Mouse (Mus musculus): ENCODE results near the gene Akr1c19. TPM values are rescaled to one million over a fixed set of nuclear protein-coding genes. Genes with fewer than 3 reads are reported as not detected.
"Not testable (repeated sequence)": the region's sequence is repeated elsewhere in the genome, so short reads cannot be mapped to it uniquely, and the experiment has no call there.

Gene Akr1c19
- polyA plus RNA-seq (2016; fragmentation: Nextera tagmentation; extraction: Ambion mirVana) = 0.26 and 0.61 TPM in 2 replicates

GRCm38 (mm10) chr13:4228441-4228840 is at the start of gene Akr1c19:
TSS of gene Akr1c19 (plus strand) at chr13:4228700.
- no peak within 1 kb of the TSS for H3K4me3 ChIP-seq (replicated peaks)
- H3K4me1 ChIP-seq (replicated peaks) = no peaks in the 10 kb centered on the region
- no peak within 1 kb of the TSS for H3K27ac ChIP-seq
- H3K27me3 ChIP-seq = no peaks in the 10 kb centered on the region
- no peak within 1 kb of the TSS for H3K9ac ChIP-seq (replicated peaks)
- WGBS = 75% methylated on average over 1 of the region's 1 CpGs
- H3K4me2 ChIP-seq = no peak within 1 kb of the TSS
- H3K36me3 ChIP-seq = no peaks in the 10 kb centered on the region
- no peaks in the 10 kb centered on the region for H3K9me3 ChIP-seq
- no peak for ATAC-seq (ENCODE audit: insufficient number of reproducible peaks, insufficient read depth, low FRiP score, low TSS enrichment, low read depth)

GRCm38 (mm10) chr13:4181321-4181720 is 47.2 kb upstream of the Akr1c19 start:
- not testable (repeated sequence) for H3K9ac ChIP-seq (replicated peaks); H3K27me3 ChIP-seq; H3K36me3 ChIP-seq; H3K4me1 ChIP-seq (replicated peaks); ATAC-seq (ENCODE audit: insufficient number of reproducible peaks, insufficient read depth, low FRiP score, low TSS enrichment, low read depth); H3K4me2 ChIP-seq; H3K27ac ChIP-seq; H3K4me3 ChIP-seq (replicated peaks)
- 91% methylated on average over 4 of the region's 4 CpGs for WGBS
- peaks cover 12% of the 10 kb centered on the region; the same call in 1 of the 2 replicates for H3K9me3 ChIP-seq

- H3K36me3 ChIP-seq = no peaks in the 10 kb centered on the region
- H3K4me3 ChIP-seq (replicated peaks) = no peak overlapping the region
- no peak overlapping the region for H3K4me2 ChIP-seq
- no peak overlapping the region for H3K27ac ChIP-seq
- peaks cover 12% of the 10 kb centered on the region; the same call in 1 of the 2 replicates for H3K9me3 ChIP-seq
- no peak overlapping the region for H3K9ac ChIP-seq (replicated peaks)
- 70% methylated on average over 9 of the region's 9 CpGs for WGBS
- no peaks in the 10 kb centered on the region for H3K27me3 ChIP-seq
- H3K4me1 ChIP-seq (replicated peaks) = no peaks in the 10 kb centered on the region
- ATAC-seq (ENCODE audit: insufficient number of reproducible peaks, insufficient read depth, low FRiP score, low TSS enrichment, low read depth) = no peak
Observed at GRCm38 (mm10) chr13:4183116-4183515, 45.4 kb upstream of the Akr1c19 start.

- WGBS = 54% methylated on average over 7 of the region's 7 CpGs
- not testable (repeated sequence) for H3K4me1 ChIP-seq (replicated peaks); H3K4me2 ChIP-seq; ATAC-seq (ENCODE audit: insufficient number of reproducible peaks, insufficient read depth, low FRiP score, low TSS enrichment, low read depth); H3K27ac ChIP-seq; H3K9me3 ChIP-seq; H3K9ac ChIP-seq (replicated peaks); H3K4me3 ChIP-seq (replicated peaks); H3K36me3 ChIP-seq; H3K27me3 ChIP-seq
Observed at GRCm38 (mm10) chr13:4186641-4187411, 41.7 kb upstream of the Akr1c19 start.

GRCm38 (mm10) chr13:4188174-4188573 is 40.3 kb upstream of the Akr1c19 start:
- Histone ChIP-seq H3K36me3 (no peaks in the 10 kb centered on the region), H3K4me2 (no peak overlapping the region), H3K9ac (replicated peaks) (no peak overlapping the region), H3K9me3 (no peaks in the 10 kb centered on the region), H3K27me3 (no peaks in the 10 kb centered on the region), H3K4me1 (replicated peaks) (no peaks in the 10 kb centered on the region), H3K4me3 (replicated peaks) (no peak overlapping the region), H3K27ac (no peak overlapping the region)
- 80% methylated on average over 2 of the region's 2 CpGs for WGBS
- ATAC-seq (ENCODE audit: insufficient number of reproducible peaks, insufficient read depth, low FRiP score, low TSS enrichment, low read depth) = no peak

GRCm38 (mm10) chr13:4190904-4191303 is 37.6 kb upstream of the Akr1c19 start, which contains the start of gene Akr1c13:
TSS of gene Akr1c13 (plus strand) at chr13:4191150.
- 61% methylated on average over 3 of the region's 3 CpGs for WGBS
- no peaks in the 10 kb centered on the region for H3K4me1 ChIP-seq (replicated peaks)
- H3K4me3 ChIP-seq (replicated peaks) = no peak within 1 kb of the TSS
- no peaks in the 10 kb centered on the region for H3K9me3 ChIP-seq
- no peak within 1 kb of the TSS for H3K4me2 ChIP-seq
- no peaks in the 10 kb centered on the region for H3K27me3 ChIP-seq
- ATAC-seq (ENCODE audit: insufficient number of reproducible peaks, insufficient read depth, low FRiP score, low TSS enrichment, low read depth) = no peak
- H3K9ac ChIP-seq (replicated peaks) = no peak within 1 kb of the TSS
- no peaks in the 10 kb centered on the region for H3K36me3 ChIP-seq
- no peak within 1 kb of the TSS for H3K27ac ChIP-seq

- H3K27ac ChIP-seq = no peak overlapping the region
- no peak overlapping the region for H3K4me2 ChIP-seq
- no peaks in the 10 kb centered on the region for H3K4me1 ChIP-seq (replicated peaks)
- no peak overlapping the region for H3K9ac ChIP-seq (replicated peaks)
- ATAC-seq (ENCODE audit: insufficient number of reproducible peaks, insufficient read depth, low FRiP score, low TSS enrichment, low read depth) = no peak
- no peaks in the 10 kb centered on the region for H3K36me3 ChIP-seq
- H3K9me3 ChIP-seq = no peaks in the 10 kb centered on the region
- H3K4me3 ChIP-seq (replicated peaks) = no peak overlapping the region
- H3K27me3 ChIP-seq = no peaks in the 10 kb centered on the region
- WGBS = 81% methylated on average over 3 of the region's 3 CpGs
Observed at GRCm38 (mm10) chr13:4192511-4192910, 36.0 kb upstream of the Akr1c19 start.

GRCm38 (mm10) chr13:4206147-4206903 is 22.2 kb upstream of the Akr1c19 start:
- Histone ChIP-seq H3K9me3 (no peaks in the 10 kb centered on the region), H3K27me3 (no peaks in the 10 kb centered on the region), H3K27ac (no peak overlapping the region), H3K4me1 (replicated peaks) (no peaks in the 10 kb centered on the region), H3K4me3 (replicated peaks) (no peak overlapping the region), H3K4me2 (no peak overlapping the region), H3K36me3 (no peaks in the 10 kb centered on the region), H3K9ac (replicated peaks) (no peak overlapping the region)
- WGBS = 29% methylated on average over 1 of the region's 1 CpGs
- ATAC-seq (ENCODE audit: insufficient number of reproducible peaks, insufficient read depth, low FRiP score, low TSS enrichment, low read depth) = no peak

- Histone ChIP-seq H3K36me3 (no peaks in the 10 kb centered on the region), H3K4me3 (replicated peaks) (no peak overlapping the region), H3K4me1 (replicated peaks) (no peaks in the 10 kb centered on the region), H3K9me3 (no peaks in the 10 kb centered on the region), H3K27me3 (no peaks in the 10 kb centered on the region), H3K4me2 (no peak overlapping the region), H3K27ac (no peak overlapping the region), H3K9ac (replicated peaks) (no peak overlapping the region)
- WGBS = 80% methylated on average over 20 of the region's 20 CpGs
- ATAC-seq (ENCODE audit: insufficient number of reproducible peaks, insufficient read depth, low FRiP score, low TSS enrichment, low read depth) = no peak
Observed at GRCm38 (mm10) chr13:4211560-4212299, 16.8 kb upstream of the Akr1c19 start.

GRCm38 (mm10) chr13:4212309-4212708 is 16.2 kb upstream of the Akr1c19 start:
- no peaks in the 10 kb centered on the region for H3K27me3 ChIP-seq
- H3K4me3 ChIP-seq (replicated peaks) = no peak overlapping the region
- no peak for ATAC-seq (ENCODE audit: insufficient number of reproducible peaks, insufficient read depth, low FRiP score, low TSS enrichment, low read depth)
- 68% methylated on average over 3 of the region's 3 CpGs for WGBS
- no peaks in the 10 kb centered on the region for H3K36me3 ChIP-seq
- H3K4me1 ChIP-seq (replicated peaks) = no peaks in the 10 kb centered on the region
- H3K9me3 ChIP-seq = no peaks in the 10 kb centered on the region
- H3K9ac ChIP-seq (replicated peaks) = no peak overlapping the region
- no peak overlapping the region for H3K4me2 ChIP-seq
- no peak overlapping the region for H3K27ac ChIP-seq

GRCm38 (mm10) chr13:4215496-4215895 is 13.0 kb upstream of the Akr1c19 start:
- H3K27ac ChIP-seq; ATAC-seq (ENCODE audit: insufficient number of reproducible peaks, insufficient read depth, low FRiP score, low TSS enrichment, low read depth); H3K4me3 ChIP-seq (replicated peaks); H3K27me3 ChIP-seq; H3K36me3 ChIP-seq; H3K4me2 ChIP-seq; H3K4me1 ChIP-seq (replicated peaks); H3K9ac ChIP-seq (replicated peaks); H3K9me3 ChIP-seq: not testable (repeated sequence)
- WGBS = 86% methylated on average over 1 of the region's 1 CpGs
